Mouse (Mus musculus) thymus, postnatal 25 days (tissue): ENCODE results near the gene 9030025P20Rik.
"Not testable (repeated sequence)": the region's sequence is repeated elsewhere in the genome, so short reads cannot be mapped to it uniquely, and the experiment has no call there.

ENCODE experiments used
- DNase-seq: peaks from one replicate; pipeline ENCODE4 v3.0.0; 2022

The 9030025P20Rik gene

DNA sequence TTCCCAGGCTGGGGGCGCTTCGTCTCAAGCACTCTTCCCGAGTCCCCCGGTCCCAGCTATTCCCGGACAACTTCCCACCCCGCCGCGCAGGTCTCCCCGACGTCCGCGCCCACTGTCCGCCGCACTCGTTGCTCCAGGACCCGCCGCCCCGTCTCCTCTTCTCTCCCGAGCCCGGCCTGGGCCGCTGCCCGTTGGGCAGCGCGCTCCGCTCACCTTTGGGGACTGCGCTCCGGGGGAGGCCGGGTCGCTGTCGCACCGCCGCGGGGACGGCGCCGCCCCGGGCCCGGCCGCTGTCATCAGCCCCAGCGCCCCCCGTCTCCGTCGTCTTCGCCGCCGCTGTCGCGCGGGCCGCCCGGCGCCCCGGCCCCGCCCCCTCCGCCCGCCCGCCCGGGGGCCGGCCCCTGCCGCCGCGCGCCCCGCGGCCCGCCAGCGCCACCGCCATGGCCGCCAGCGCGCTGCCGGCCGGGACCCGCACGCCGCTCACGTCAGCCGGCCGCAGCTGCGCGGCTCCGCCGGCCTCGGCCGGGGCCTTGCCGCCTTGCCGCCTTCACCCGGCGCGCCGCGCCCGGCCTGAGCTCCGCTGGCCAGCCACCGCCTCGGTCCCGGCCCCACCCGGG lies 14.4 kb downstream of the 9030025P20Rik start:
- DNase-seq, result not testable (repeated sequence)

DNA sequence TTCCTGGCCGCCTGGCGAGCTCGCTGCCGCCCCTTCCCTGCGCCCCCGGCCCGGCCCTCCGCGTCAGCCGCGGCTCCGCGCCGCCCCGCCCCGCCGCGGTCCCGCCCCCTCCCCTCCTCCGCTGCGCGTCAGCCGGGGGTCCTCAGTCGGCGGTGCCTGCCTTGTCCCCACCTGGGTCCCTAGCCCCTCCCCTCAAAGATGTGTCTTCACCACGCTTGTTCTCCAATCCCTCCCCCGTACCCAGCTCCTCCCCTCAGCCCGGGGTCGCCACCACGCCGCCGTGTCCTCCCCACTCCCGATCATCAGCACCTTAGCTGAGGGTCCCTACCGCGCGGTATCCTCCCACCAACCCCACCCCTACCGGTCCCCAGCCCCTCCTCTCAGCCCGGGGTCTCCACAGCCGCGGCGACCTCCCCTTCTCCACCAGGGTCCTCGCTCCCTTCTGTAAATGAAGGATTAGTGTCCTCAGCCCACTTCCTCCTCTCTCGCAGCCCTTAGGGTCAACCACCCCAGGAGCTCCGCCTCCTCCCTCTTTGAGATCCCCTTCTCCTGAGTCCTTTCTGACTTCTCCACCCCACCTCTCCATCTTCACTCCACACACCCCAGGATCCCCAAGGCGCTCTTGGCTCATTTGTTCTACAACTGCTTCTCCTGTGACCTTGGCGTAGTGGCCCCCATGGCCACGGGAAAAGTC lies 15.0 kb downstream of the 9030025P20Rik start:
- DNase-seq, result not testable (repeated sequence)

DNA sequence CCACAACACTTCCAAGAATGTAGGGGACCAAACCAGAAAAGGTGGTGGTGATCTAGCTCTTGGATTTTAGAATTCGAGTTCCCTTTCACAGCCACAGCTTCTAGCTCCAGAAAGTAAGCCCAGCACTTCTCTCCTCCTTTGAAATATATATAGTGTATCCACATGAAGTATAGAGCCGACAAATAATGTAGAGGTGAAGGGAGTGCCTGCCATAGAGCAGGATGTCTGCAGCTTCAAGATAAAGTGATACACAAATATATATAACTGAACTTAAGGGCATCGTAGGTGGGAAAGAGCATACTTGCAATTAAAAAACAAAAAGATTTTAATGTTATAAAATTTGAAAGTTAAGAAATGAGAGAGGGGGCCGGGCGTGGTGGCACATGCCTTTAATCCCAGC lies 15.9 kb downstream of the 9030025P20Rik start:
- DNase-seq, result not testable (repeated sequence)

DNA sequence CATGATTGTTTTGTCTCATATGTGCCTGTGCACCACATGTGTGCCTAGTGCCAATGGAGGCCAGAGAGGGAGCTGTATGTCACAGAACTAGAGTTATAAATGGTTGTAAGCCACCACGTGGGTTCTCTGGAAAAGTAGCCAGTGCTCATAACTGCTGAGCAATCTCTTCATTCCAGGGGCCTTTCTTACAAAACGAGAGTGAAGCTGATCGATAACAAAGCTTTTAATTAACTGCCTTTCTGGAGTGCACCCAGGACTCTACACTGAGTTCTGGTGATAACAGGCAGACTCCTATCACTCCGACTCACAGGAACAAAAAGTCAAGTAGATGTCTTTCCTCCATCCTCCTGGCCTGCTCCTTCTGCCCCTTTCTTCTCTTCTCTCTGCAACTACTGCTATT lies 21.8 kb downstream of the 9030025P20Rik start:
- not testable (repeated sequence) for DNase-seq

DNA sequence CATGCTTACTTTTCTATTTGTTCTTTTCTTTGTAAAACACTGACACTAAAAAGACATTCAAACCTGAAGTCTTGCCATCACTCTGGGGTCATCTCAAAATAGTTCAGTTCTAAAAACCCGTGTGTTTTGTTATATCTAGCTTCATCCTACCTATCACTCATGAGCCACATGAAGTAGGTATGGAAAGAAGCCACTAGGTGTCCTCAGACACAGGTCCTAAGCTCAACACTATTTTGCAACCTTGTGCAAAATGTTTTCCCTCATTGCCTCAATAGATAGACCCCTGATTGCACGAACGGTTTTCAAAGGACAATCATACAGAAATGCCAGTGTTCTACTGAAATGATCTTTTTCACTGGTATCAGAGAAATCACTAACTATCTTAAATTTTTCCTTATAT lies 30.8 kb downstream of the 9030025P20Rik start:
- DNase-seq, result not testable (repeated sequence)

DNA sequence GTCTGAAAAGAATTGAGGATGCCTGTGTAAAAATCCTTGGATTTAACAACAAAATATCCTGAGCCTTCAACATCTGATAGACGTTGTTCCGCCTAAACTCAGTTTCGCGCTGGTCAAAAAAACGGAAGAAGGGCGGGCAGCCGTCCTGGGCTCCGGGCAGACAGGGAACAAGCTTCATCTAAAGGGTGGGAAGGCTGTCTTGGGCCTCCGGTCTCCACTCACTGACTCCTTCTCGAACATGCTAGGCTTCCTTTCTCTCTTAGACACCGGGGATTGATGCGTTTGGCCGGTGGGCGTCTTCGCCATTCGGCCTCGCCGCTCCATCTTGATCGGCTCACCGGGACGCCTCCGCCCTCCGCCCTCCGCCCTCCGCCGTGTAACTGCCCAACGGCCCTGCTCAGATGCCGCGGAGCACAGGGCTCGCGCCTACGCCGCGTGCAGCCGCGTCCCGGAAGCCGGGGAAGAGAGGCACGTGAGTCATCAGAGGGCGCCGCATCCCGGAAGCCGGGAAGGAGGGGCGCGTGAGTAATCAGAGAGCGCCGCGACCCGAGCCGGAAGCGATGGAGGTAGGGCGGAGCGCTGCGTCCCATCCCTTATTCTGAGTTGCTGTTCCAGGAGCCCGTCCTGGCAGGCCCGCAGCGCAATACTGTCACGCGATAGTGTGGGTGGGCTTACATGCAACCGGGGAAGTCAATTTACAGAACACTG lies 31.6 kb downstream of the 9030025P20Rik start, which contains the start of gene Gm3435:
Gene Gm3435, plus strand, starts transcription at position 471 of the 708 bp plus-strand sequence.
- DNase-seq, result not testable (repeated sequence)

DNA sequence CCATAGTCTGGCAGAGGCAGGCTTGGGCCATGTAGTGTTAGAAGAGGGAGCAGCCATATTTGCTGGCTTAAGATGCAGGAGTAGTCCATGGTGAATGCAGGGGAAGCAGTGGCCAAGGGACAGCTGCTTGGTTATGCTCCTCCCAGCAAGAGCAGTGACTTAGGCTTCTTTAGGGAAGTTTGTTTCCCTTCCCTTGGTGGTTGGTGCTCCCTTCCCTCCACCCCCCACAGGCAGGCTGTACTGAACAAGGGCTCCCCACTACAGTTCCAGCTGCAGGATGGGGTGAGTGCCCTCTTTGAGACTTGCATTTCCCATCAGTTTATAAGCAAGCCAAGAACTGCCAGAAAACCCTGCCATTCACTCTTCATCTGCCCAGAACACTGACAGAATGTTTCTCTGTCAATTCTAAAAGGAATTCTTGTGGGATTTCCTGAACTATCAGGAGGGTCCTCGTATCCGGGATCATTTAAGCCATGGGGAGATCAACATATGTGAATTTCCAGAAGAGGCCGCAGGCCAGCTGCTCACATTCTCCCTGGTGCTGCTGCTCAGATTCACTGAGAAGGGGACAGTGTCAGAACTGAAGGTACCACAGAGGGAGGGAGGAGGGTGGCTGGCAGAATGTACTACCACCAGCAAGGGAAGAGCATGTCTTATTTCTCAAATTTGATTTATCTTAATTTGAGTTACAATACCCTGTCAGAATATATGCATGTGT lies 43.4 kb downstream of the 9030025P20Rik start:
- peak; percentile 3 for DNase-seq

DNA sequence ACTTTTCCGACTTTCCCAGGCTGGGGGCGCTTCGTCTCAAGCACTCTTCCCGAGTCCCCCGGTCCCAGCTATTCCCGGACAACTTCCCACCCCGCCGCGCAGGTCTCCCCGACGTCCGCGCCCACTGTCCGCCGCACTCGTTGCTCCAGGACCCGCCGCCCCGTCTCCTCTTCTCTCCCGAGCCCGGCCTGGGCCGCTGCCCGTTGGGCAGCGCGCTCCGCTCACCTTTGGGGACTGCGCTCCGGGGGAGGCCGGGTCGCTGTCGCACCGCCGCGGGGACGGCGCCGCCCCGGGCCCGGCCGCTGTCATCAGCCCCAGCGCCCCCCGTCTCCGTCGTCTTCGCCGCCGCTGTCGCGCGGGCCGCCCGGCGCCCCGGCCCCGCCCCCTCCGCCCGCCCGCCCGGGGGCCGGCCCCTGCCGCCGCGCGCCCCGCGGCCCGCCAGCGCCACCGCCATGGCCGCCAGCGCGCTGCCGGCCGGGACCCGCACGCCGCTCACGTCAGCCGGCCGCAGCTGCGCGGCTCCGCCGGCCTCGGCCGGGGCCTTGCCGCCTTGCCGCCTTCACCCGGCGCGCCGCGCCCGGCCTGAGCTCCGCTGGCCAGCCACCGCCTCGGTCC lies 45.7 kb downstream of the 9030025P20Rik start:
- DNase-seq, result not testable (repeated sequence)

DNA sequence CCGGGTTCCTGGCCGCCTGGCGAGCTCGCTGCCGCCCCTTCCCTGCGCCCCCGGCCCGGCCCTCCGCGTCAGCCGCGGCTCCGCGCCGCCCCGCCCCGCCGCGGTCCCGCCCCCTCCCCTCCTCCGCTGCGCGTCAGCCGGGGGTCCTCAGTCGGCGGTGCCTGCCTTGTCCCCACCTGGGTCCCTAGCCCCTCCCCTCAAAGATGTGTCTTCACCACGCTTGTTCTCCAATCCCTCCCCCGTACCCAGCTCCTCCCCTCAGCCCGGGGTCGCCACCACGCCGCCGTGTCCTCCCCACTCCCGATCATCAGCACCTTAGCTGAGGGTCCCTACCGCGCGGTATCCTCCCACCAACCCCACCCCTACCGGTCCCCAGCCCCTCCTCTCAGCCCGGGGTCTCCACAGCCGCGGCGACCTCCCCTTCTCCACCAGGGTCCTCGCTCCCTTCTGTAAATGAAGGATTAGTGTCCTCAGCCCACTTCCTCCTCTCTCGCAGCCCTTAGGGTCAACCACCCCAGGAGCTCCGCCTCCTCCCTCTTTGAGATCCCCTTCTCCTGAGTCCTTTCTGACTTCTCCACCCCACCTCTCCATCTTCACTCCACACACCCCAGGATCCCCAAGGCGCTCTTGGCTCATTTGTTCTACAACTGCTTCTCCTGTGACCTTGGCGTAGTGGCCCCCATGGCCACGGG lies 46.4 kb downstream of the 9030025P20Rik start:
- DNase-seq, result not testable (repeated sequence)

DNA sequence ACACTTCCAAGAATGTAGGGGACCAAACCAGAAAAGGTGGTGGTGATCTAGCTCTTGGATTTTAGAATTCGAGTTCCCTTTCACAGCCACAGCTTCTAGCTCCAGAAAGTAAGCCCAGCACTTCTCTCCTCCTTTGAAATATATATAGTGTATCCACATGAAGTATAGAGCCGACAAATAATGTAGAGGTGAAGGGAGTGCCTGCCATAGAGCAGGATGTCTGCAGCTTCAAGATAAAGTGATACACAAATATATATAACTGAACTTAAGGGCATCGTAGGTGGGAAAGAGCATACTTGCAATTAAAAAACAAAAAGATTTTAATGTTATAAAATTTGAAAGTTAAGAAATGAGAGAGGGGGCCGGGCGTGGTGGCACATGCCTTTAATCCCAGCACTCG lies 47.2 kb downstream of the 9030025P20Rik start:
- DNase-seq, result not testable (repeated sequence)

DNA sequence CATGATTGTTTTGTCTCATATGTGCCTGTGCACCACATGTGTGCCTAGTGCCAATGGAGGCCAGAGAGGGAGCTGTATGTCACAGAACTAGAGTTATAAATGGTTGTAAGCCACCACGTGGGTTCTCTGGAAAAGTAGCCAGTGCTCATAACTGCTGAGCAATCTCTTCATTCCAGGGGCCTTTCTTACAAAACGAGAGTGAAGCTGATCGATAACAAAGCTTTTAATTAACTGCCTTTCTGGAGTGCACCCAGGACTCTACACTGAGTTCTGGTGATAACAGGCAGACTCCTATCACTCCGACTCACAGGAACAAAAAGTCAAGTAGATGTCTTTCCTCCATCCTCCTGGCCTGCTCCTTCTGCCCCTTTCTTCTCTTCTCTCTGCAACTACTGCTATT lies 53.1 kb downstream of the 9030025P20Rik start:
- DNase-seq, result not testable (repeated sequence)

DNA sequence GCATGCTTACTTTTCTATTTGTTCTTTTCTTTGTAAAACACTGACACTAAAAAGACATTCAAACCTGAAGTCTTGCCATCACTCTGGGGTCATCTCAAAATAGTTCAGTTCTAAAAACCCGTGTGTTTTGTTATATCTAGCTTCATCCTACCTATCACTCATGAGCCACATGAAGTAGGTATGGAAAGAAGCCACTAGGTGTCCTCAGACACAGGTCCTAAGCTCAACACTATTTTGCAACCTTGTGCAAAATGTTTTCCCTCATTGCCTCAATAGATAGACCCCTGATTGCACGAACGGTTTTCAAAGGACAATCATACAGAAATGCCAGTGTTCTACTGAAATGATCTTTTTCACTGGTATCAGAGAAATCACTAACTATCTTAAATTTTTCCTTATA lies 62.2 kb downstream of the 9030025P20Rik start:
- DNase-seq, result not testable (repeated sequence)
